Mouse (Mus musculus) bone marrow, adult 2 months (tissue): ENCODE data around the gene Atp8b4. TPM values are rescaled to one million over a fixed set of nuclear protein-coding genes. Genes with fewer than 3 reads are reported as not detected.
A peak's percentile ranks its signal among the peaks of the same experiment; 100 is the strongest.

Experiments
- H3K27ac ChIP-seq: fragments of 200-500 bp; 2 replicates; pipeline ENCODE4 v1.5.1; 2012; ENCODE audit warnings: low read depth, mild to moderate bottlenecking, control low read depth, inconsistent platforms, low read length; ENCODE audit not compliant: control insufficient read depth, poor library complexity, insufficient read depth
- H3K4me1 ChIP-seq: fragments of 200-500 bp; 2 replicates; pipeline ENCODE4 v1.6.1; 2011; ENCODE audit warnings: low read length; ENCODE audit not compliant: control insufficient read depth, insufficient read depth
- H3K4me3 ChIP-seq: fragments of 200-500 bp; replicated peaks from 2 replicates; pipeline ENCODE3; 2011; ENCODE audit warnings: mild to moderate bottlenecking, low read depth, low read length, control low read depth; ENCODE audit not compliant: control insufficient read depth
- CTCF ChIP-seq: fragments of 200-500 bp; IDR thresholded peaks from 2 replicates; pipeline ENCODE4 v1.5.1; 2011; ENCODE audit warnings: low read length, control low read depth; ENCODE audit not compliant: control insufficient read depth, insufficient read depth
- POLR2A ChIP-seq: fragments of 200-500 bp; IDR thresholded peaks from 2 replicates; pipeline ENCODE4 v1.6.1; 2011; ENCODE audit warnings: low read depth, mild to moderate bottlenecking, control low read depth, low read length, borderline replicate concordance; ENCODE audit not compliant: control insufficient read depth
- WGBS: fragments of 180-500 bp; shearing (Covaris S2); methylation state at CpG from one replicate; pipeline ENCODE4 v1.1.7; 2018; 5-methylcytosine and 5-hydroxymethylcytosine counted together
- polyA plus RNA-seq: library from polyadenylated mRNA; stranded (reverse); fragments of >200 nt; gene quantifications from 2 replicates; pipeline ENCODE4 v1.2.4, GENCODE M21; 2011; ENCODE audit warnings: low replicate concordance; ENCODE audit not compliant: missing spikeins, insufficient read depth, insufficient read length

The Atp8b4 gene
- polyA plus RNA-seq, 1 experiment: 25.1 TPM

GRCm38 (mm10) chr2:126522056-126522455, 21.6 kb upstream of the Atp8b4 start:
- Histone ChIP-seq H3K4me1 (peaks cover 1% of the 10 kb centered on the region; the same call in 1 of the 2 replicates), H3K4me3 (no peak overlapping the region), H3K27ac (no peak overlapping the region)
- TF ChIP-seq CTCF (no peak), POLR2A (no peak)
- 41% methylated on average over 8 of the region's 8 CpGs for WGBS

- Histone ChIP-seq H3K4me3 (no peak overlapping the region), H3K27ac (no peak overlapping the region), H3K4me1 (peaks cover 1% of the 10 kb centered on the region; the same call in 1 of the 2 replicates)
- TF ChIP-seq POLR2A (no peak), CTCF (no peak)
- WGBS: 77% methylated on average over 10 of the region's 10 CpGs
Observed at GRCm38 (mm10) chr2:126521471-126521870, 21.0 kb upstream of the Atp8b4 start.

GRCm38 (mm10) chr2:126520828-126521227, 20.4 kb upstream of the Atp8b4 start:
- Histone ChIP-seq H3K27ac (no peak overlapping the region), H3K4me3 (no peak overlapping the region), H3K4me1 (peaks cover 1% of the 10 kb centered on the region; the same call in 1 of the 2 replicates)
- TF ChIP-seq POLR2A (no peak), CTCF (no peak)
- 12% methylated on average over 7 of the region's 7 CpGs for WGBS

- H3K27ac ChIP-seq: no peak overlapping the region
- TF ChIP-seq CTCF (no peak), POLR2A (no peak)
- H3K4me1 ChIP-seq: peaks cover 4% of the 10 kb centered on the region
- WGBS: 24% methylated on average over 11 of the region's 11 CpGs
- no peak overlapping the region for H3K4me3 ChIP-seq
Observed at GRCm38 (mm10) chr2:126519872-126520581, 19.6 kb upstream of the Atp8b4 start.

- peak overlapping the region; percentile 53; the same call in 1 of the 2 replicates for H3K27ac ChIP-seq
- TF ChIP-seq POLR2A: no peak
- TF ChIP-seq CTCF: no peak
- 14% methylated on average over 6 of the region's 6 CpGs for WGBS
- peaks cover 4% of the 10 kb centered on the region for H3K4me1 ChIP-seq
- H3K4me3 ChIP-seq: no peak overlapping the region
Observed at GRCm38 (mm10) chr2:126515069-126515826, 14.8 kb upstream of the Atp8b4 start.

GRCm38 (mm10) chr2:126508228-126508627, 7.8 kb upstream of the Atp8b4 start:
- Histone ChIP-seq H3K4me1 (peaks cover 2% of the 10 kb centered on the region; the same call in 1 of the 2 replicates), H3K27ac (no peak overlapping the region), H3K4me3 (no peak overlapping the region)
- 12% methylated on average over 1 of the region's 1 CpGs for WGBS
- TF ChIP-seq POLR2A (no peak), CTCF (no peak)

- H3K4me1 ChIP-seq: peaks cover 2% of the 10 kb centered on the region; the same call in 1 of the 2 replicates
- no peak overlapping the region for H3K4me3 ChIP-seq
- WGBS: 56% methylated on average over 5 of the region's 5 CpGs
- H3K27ac ChIP-seq: no peak overlapping the region
- no peak for TF ChIP-seq CTCF
- no peak for TF ChIP-seq POLR2A
Observed at GRCm38 (mm10) chr2:126507477-126507876, 7.0 kb upstream of the Atp8b4 start.

- Histone ChIP-seq H3K4me3 (no peak overlapping the region), H3K27ac (no peak overlapping the region), H3K4me1 (peaks cover 2% of the 10 kb centered on the region; the same call in 1 of the 2 replicates)
- WGBS: 19% methylated on average over 1 of the region's 1 CpGs
- no peak for TF ChIP-seq POLR2A
- no peak for TF ChIP-seq CTCF
Observed at GRCm38 (mm10) chr2:126505156-126505555, 4.7 kb upstream of the Atp8b4 start.
